Mouse (Mus musculus): ENCODE results near the gene 1700113H08Rik. TPM values are rescaled to one million over a fixed set of nuclear protein-coding genes. Genes with fewer than 3 reads are reported as not detected.

Gene 1700113H08Rik
- not detected in 2 replicates for polyA plus RNA-seq (2012; rRNA removed)

DNA sequence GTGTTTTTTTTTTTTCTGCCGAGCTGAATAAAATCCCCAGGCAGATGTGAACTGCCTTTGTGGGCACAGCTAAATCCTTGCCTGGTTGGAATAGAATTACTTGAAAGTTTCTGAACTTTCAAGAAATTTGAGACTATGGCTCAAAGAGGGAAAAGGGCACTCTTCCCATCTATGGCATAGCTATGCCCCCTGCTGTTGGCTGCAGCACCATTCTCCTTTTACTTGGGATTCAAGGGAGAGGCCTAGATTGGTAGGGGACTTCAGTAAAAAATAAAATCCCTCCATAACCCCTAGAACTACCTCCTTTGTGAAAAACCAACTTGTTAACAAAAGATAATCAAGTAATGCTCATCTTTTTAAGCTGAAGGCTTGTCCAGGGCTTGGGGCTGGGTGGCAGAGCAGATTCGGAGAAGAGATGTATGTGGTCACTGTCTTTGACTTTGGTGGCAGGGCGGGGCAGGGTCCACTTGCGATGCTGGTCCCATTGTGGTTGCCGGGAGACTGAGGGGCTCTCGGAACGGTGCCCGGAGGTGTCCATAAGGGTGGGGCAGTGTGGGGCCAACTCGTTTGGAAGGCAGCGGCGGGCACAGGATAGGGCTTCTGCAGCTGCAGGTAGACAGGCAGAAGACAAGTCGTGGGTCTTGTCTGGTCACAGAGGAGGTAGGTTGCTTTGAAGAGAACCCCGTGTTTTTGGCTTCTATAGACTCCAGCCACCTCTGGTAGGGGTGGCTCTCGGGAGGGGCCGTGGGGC is at the start of gene 1700113H08Rik:
Gene 1700113H08Rik (plus strand): TSS at position 546 of the 751 bp plus-strand sequence.
- Histone ChIP-seq H3K27ac (ENCODE audit: insufficient read depth, low read length) (0 out of 2 replicates have a peak within 1 kb of the TSS, but pooled peaks have one; percentile 4), H3K4me1 (ENCODE audit: control insufficient read depth, insufficient read depth, low read length) (peaks cover 2% of the 10 kb centered on the region; the same call in 1 of the 2 replicates), H3K4me3 (ENCODE audit: insufficient read depth, low read length) (peak within 1 kb of the TSS; percentile 29)
- peak; percentile 47; the same call in 1 of the 2 replicates for TF ChIP-seq CTCF (IDR thresholded peaks at IDR 0.05; ENCODE audit: extremely low read depth, insufficient read depth, low read length)
- TF ChIP-seq POLR2A (IDR thresholded peaks at IDR 0.05; ENCODE audit: extremely low read depth, insufficient read depth, low read length): no peak

DNA sequence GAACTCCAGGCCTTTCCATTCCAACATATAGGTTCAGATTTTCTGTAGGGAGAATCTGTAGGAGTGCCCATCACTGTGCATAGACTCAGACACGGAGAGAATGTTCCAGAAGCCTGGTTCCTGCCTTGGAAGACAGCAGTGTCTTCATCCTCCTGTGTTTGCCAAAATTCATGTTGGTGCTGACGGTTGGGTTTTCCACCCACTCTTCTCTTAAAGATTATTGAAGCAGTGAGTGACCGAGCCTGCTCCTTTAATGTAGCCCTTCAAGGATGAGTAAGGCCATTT is 49.7 kb upstream of the 1700113H08Rik start:
- Histone ChIP-seq H3K27ac (ENCODE audit: insufficient read depth, low read length) (no peak overlapping the region), H3K4me1 (ENCODE audit: control insufficient read depth, insufficient read depth, low read length) (no peaks in the 10 kb centered on the region; the same call in 1 of the 2 replicates), H3K4me3 (ENCODE audit: insufficient read depth, low read length) (no peak overlapping the region)
- TF ChIP-seq POLR2A (IDR thresholded peaks at IDR 0.05; ENCODE audit: extremely low read depth, insufficient read depth, low read length) (no peak), CTCF (IDR thresholded peaks at IDR 0.05; ENCODE audit: extremely low read depth, insufficient read depth, low read length) (no peak)

DNA sequence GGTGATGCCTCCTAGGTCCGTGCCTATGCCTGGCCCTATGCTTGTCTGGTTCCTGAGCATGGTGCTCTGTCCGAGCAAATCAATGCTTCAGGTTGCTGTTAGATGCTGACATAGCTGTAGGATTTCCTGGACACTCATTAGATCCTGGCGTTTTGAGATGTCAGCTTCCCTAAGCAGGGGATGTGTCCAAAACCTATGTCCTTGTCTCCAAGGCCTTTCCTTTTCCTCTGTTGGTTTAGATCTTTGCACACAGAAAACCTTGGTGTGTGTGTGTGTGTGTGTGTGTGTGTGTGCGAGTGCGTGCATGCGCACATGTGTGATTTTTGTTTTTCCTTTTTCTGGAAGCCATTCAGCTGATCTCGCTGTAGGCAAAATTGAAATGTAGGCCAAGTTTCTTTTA is 45.8 kb upstream of the 1700113H08Rik start:
- Histone ChIP-seq H3K27ac (ENCODE audit: insufficient read depth, low read length) (no peak overlapping the region), H3K4me3 (ENCODE audit: insufficient read depth, low read length) (no peak overlapping the region), H3K4me1 (ENCODE audit: control insufficient read depth, insufficient read depth, low read length) (no peaks in the 10 kb centered on the region; the same call in 1 of the 2 replicates)
- no peak for TF ChIP-seq CTCF (IDR thresholded peaks at IDR 0.05; ENCODE audit: extremely low read depth, insufficient read depth, low read length)

DNA sequence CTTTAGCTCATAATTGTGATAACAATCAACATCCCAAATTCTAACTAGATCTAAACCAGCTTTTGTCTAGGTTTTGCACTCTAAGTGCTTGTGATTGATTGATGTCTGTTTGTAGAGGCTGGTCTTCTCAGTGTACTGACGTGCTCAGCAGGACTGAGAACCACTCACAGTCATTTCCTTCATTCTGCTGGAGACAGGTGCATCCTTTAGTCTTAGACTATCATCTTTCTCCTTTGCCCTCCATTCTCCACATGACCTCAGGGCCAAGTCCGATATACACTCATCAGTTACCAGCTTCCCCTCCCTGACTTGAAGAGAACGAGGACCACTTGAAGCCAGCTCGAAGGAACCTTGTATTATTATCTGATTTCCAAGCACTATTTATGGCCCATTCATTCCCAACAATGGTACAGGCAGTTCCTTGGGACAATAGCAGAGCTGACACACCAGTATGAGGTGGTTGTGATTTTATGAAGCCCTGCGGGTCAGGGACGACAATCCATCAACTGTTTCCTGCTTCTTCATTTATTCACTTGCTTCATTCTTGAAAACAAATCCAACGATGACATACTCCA is 43.4 kb upstream of the 1700113H08Rik start:
- TF ChIP-seq POLR2A (IDR thresholded peaks at IDR 0.05; ENCODE audit: extremely low read depth, insufficient read depth, low read length): no peak
- no peak for TF ChIP-seq CTCF (IDR thresholded peaks at IDR 0.05; ENCODE audit: extremely low read depth, insufficient read depth, low read length)
- no peak overlapping the region for H3K27ac ChIP-seq (ENCODE audit: insufficient read depth, low read length)
- no peak overlapping the region for H3K4me3 ChIP-seq (ENCODE audit: insufficient read depth, low read length)
- H3K4me1 ChIP-seq (ENCODE audit: control insufficient read depth, insufficient read depth, low read length): no peaks in the 10 kb centered on the region

DNA sequence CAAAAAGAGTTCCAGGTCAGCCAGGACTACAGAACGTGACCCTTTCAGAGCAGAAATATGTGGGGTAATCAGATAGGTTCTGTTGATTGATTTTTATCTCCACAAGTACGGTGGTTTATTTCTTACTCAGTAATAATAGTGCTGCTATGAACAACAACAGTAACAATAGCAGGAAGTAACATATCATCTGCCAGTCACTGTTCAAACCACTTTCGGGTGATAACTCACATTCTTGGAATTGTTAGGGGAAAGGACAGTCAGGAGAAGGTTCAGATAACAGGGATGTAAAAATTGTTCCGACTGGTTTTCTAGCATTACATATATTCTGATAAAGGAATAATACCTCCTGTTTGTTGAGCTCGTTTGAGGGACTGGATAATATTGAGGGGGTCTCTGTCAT is 42.4 kb upstream of the 1700113H08Rik start:
- TF ChIP-seq CTCF (IDR thresholded peaks at IDR 0.05; ENCODE audit: extremely low read depth, insufficient read depth, low read length) (no peak), POLR2A (IDR thresholded peaks at IDR 0.05; ENCODE audit: extremely low read depth, insufficient read depth, low read length) (no peak)
- H3K27ac ChIP-seq (ENCODE audit: insufficient read depth, low read length): no peak overlapping the region
- H3K4me1 ChIP-seq (ENCODE audit: control insufficient read depth, insufficient read depth, low read length): no peaks in the 10 kb centered on the region
- H3K4me3 ChIP-seq (ENCODE audit: insufficient read depth, low read length): no peak overlapping the region

DNA sequence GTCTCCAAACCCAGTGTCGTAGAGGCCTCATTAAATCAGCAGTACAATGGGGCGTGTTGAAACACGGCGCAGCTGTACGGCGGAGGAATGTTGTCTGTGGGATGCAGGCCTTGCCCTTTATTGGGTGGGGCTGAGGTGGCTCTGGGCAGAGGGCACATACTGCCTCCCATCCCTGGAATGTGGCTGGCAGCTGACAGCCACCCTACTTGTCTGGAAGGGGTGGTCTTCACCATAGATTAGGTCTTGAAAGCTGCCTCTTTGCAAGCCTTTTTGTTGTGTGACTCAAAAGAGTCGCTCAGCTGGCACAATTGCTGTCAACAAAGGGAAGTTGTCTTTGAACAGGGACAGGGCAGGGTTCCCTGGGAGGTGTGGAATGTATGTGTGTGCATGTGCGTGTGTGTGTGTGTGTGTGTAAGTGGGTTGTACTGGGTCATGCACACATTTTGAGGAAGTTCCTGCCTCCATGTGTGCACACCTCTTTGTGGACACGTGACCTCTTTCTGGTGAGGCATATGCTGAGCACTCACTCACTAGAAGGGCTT is 41.6 kb upstream of the 1700113H08Rik start:
- no peak overlapping the region for H3K27ac ChIP-seq (ENCODE audit: insufficient read depth, low read length)
- TF ChIP-seq CTCF (IDR thresholded peaks at IDR 0.05; ENCODE audit: extremely low read depth, insufficient read depth, low read length) (no peak), POLR2A (IDR thresholded peaks at IDR 0.05; ENCODE audit: extremely low read depth, insufficient read depth, low read length) (no peak)
- peaks cover 3% of the 10 kb centered on the region; the same call in 1 of the 2 replicates for H3K4me1 ChIP-seq (ENCODE audit: control insufficient read depth, insufficient read depth, low read length)
- H3K4me3 ChIP-seq (ENCODE audit: insufficient read depth, low read length): no peak overlapping the region

DNA sequence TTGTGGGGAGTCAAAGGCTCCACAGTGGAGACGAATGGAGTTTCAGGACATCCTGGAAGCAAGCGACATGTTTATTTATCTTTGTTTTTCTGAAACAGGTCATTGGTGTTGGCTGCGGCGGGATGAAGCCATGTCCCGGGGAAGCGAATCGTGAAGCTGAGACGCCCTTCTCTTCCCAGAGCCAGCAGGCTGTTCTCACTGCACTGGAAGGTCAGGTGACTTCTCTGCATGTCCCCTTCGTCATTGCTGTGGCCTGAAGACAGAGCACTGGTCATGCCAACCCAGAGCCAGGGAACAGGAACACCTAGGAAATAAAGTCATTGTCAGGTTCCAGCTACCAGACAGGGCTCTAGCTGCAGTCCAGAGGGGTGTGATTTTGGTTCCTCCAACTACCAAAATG is 39.0 kb upstream of the 1700113H08Rik start:
- TF ChIP-seq POLR2A (IDR thresholded peaks at IDR 0.05; ENCODE audit: extremely low read depth, insufficient read depth, low read length) (no peak), CTCF (IDR thresholded peaks at IDR 0.05; ENCODE audit: extremely low read depth, insufficient read depth, low read length) (no peak)
- H3K27ac ChIP-seq (ENCODE audit: insufficient read depth, low read length): no peak overlapping the region
- no peak overlapping the region for H3K4me3 ChIP-seq (ENCODE audit: insufficient read depth, low read length)
- H3K4me1 ChIP-seq (ENCODE audit: control insufficient read depth, insufficient read depth, low read length): peaks cover 3% of the 10 kb centered on the region; the same call in 1 of the 2 replicates

DNA sequence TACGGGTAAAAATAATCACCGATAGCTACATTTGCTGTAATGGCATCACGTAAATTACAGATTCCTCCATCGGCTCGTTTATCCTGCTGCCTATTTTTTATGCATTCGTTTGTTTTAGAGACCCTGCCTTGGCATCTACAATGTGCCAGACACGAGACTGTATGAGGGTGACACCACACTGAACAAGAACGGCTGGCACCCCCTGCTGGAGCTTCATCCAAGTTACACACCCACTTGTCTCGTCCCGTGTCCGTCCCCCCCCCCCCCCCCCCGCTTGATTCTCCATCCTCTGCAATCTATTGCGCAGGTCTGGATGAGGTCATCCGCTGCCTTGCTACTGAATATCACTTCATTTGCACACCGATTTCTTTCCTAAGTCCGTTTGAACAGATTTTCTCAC is 37.1 kb upstream of the 1700113H08Rik start:
- peaks cover 3% of the 10 kb centered on the region; the same call in 1 of the 2 replicates for H3K4me1 ChIP-seq (ENCODE audit: control insufficient read depth, insufficient read depth, low read length)
- no peak for TF ChIP-seq POLR2A (IDR thresholded peaks at IDR 0.05; ENCODE audit: extremely low read depth, insufficient read depth, low read length)
- TF ChIP-seq CTCF (IDR thresholded peaks at IDR 0.05; ENCODE audit: extremely low read depth, insufficient read depth, low read length): peak; percentile 44
- H3K4me3 ChIP-seq (ENCODE audit: insufficient read depth, low read length): no peak overlapping the region
- no peak overlapping the region for H3K27ac ChIP-seq (ENCODE audit: insufficient read depth, low read length)

DNA sequence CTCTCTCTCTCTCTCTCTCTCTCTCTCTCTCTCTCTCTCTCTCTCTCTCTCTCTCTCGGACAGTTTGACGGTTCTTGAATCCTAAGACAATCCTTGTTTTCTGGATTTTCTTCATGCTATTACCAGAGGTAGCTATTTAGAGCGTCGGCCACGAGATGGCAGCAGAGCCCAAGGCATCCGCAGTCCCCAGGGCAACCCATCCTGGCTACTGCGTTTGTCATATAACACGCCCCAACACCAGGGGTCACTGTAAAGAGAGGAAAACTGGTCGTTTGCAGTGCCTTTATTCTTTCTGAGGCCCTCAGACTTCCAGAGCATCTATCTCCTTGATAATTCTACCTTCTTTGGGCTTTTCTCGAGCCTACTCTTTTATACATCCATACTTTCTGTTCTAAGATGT is 33.0 kb upstream of the 1700113H08Rik start:
- Histone ChIP-seq H3K4me1 (ENCODE audit: control insufficient read depth, insufficient read depth, low read length) (peaks cover 3% of the 10 kb centered on the region; the same call in 1 of the 2 replicates), H3K4me3 (ENCODE audit: insufficient read depth, low read length) (no peak overlapping the region), H3K27ac (ENCODE audit: insufficient read depth, low read length) (no peak overlapping the region)
- TF ChIP-seq CTCF (IDR thresholded peaks at IDR 0.05; ENCODE audit: extremely low read depth, insufficient read depth, low read length) (peak; percentile 99), POLR2A (IDR thresholded peaks at IDR 0.05; ENCODE audit: extremely low read depth, insufficient read depth, low read length) (no peak)

DNA sequence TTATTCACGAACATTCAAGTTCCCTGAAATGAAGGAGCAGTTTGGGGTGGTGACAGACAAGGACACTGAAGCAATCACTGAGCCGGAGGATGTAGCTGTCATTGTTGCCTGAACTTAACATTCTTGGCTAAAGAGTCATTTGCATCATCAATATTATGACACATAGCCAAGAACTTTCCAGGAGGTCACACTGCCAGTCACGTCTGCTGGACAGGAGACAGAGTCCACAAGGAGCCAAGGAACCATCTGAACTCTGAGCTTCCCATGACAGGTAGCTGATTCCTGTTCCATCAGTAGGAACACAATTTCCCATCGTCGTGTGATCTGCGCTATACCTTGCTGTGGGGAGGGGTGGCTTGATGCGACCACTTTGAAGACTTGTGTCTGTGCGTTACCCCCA is 25.1 kb upstream of the 1700113H08Rik start:
- TF ChIP-seq CTCF (IDR thresholded peaks at IDR 0.05; ENCODE audit: extremely low read depth, insufficient read depth, low read length) (no peak), POLR2A (IDR thresholded peaks at IDR 0.05; ENCODE audit: extremely low read depth, insufficient read depth, low read length) (no peak)
- no peaks in the 10 kb centered on the region for H3K4me1 ChIP-seq (ENCODE audit: control insufficient read depth, insufficient read depth, low read length)

More for the DNA sequence above, 25.1 kb upstream of the 1700113H08Rik start:
- Histone ChIP-seq H3K27ac (ENCODE audit: insufficient read depth, low read length) (no peak overlapping the region), H3K4me3 (ENCODE audit: insufficient read depth, low read length) (no peak overlapping the region)

All from cortical plate, adult 2 months (tissue).